Mouse (Mus musculus): ENCODE measurements around the gene Pde4b.

- no peak for TF ChIP-seq CEBPB (IDR thresholded peaks at IDR 0.05; ENCODE audit: insufficient read depth, poor library complexity, severe bottlenecking)
- no peak for TF ChIP-seq USF1 (IDR thresholded peaks at IDR 0.05; ENCODE audit: low read depth)
- TF ChIP-seq POLR2A (IDR thresholded peaks at IDR 0.05; ENCODE audit: insufficient read length, low read depth), result no peak
- no peak for TF ChIP-seq POLR2AphosphoS2 (IDR thresholded peaks at IDR 0.05; ENCODE audit: insufficient read length, low read depth)
- no peak for TF ChIP-seq MYOG (IDR thresholded peaks at IDR 0.05; ENCODE audit: control insufficient read depth in 1 of 3, insufficient read depth in 1 of 3, insufficient read length in 2 of 3, low read depth in 2 of 3)
- no peak for TF ChIP-seq MAX (IDR thresholded peaks at IDR 0.05; ENCODE audit: low read depth)
- no peak for TF ChIP-seq TCF12 (IDR thresholded peaks at IDR 0.05; ENCODE audit: insufficient read depth, poor library complexity, severe bottlenecking)
- TF ChIP-seq TCF3 (IDR thresholded peaks at IDR 0.05; ENCODE audit: insufficient read length, low read depth), result no peak
- TF ChIP-seq MYOD1 (IDR thresholded peaks at IDR 0.05; ENCODE audit: control insufficient read depth in 1 of 3, insufficient read length in 2 of 3, low read depth in 2 of 3), result no peak
- TF ChIP-seq SRF (IDR thresholded peaks at IDR 0.05; ENCODE audit: control insufficient read depth, insufficient read length, low read depth), result no peak
- TF ChIP-seq E2F4 (IDR thresholded peaks at IDR 0.05; ENCODE audit: insufficient read depth), result no peak
- TF ChIP-seq REST (IDR thresholded peaks at IDR 0.05; ENCODE audit: insufficient read depth, insufficient read length), result no peak
Observed at GRCm38 (mm10) chr4:102159178-102159577, 71.8 kb downstream of the Pde4b start.

All from myocyte (in vitro differentiated cells).